Mouse (Mus musculus) spleen, postnatal 14 days (tissue): ENCODE measurements around the gene Srl.
"Not testable (repeated sequence)": the region's sequence is repeated elsewhere in the genome, so short reads cannot be mapped to it uniquely, and the experiment has no call there.

Experiments
- DNase-seq, 2 experiments: peaks; one replicate each; pipeline ENCODE4 v3.0.0; 2021 to 2022; ENCODE audit warnings: low spot score in 2 of 2

Srl gene

GRCm38 (mm10) chr16:4552829-4553550 lies 11.4 kb upstream of the Srl start:
- no peak for DNase-seq

DNA sequence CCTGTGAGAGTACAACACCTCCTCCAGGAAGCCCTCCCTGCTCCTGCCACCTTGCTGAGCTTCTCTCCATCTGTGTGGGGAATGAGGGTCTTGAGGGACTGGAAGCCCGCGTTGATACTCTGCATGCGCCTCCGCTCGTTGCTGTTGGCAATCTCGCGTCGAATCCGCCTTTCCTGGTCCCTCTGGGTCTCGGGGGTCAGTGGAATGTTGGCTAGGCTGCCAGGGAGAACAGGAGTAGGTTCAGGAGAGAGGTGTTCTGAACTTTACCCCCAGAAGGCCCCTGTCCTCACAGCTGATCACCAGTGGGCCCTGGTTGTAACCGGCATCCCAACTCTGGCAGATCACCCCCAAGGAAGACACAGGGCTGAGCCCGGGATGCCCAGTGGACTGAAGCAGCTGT lies 10.3 kb upstream of the Srl start:
- no peak for DNase-seq

- DNase-seq, result peak in 1 of 2 experiments; percentile 44
Measured at GRCm38 (mm10) chr16:4551056-4551455, 9.4 kb upstream of the Srl start.

- DNase-seq, result no peak
Measured at GRCm38 (mm10) chr16:4548953-4549688, 7.5 kb upstream of the Srl start.

DNA sequence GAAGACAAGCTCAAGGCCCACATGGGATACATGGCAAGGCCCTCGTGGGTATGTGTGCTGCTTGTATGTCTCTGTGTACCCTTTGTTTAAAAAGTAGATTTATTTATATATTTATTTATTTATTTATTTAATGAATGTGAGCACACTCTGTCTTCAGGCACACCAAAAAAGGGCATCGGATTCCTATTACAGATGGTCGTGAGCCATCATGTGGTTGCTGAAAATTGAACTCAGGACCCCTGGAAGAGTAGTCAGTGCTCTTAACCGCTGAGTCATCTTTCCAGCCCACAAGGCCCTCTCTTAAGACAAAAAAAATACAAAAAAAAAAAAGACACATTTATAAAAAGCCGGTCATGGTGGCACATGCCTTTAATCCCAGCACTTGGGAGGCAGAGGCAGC lies 6.0 kb upstream of the Srl start:
- DNase-seq, result no peak

GRCm38 (mm10) chr16:4546838-4547237 lies 5.2 kb upstream of the Srl start:
- DNase-seq, result no peak

GRCm38 (mm10) chr16:4544845-4545244 lies 3.2 kb upstream of the Srl start:
- DNase-seq, result no peak

DNA sequence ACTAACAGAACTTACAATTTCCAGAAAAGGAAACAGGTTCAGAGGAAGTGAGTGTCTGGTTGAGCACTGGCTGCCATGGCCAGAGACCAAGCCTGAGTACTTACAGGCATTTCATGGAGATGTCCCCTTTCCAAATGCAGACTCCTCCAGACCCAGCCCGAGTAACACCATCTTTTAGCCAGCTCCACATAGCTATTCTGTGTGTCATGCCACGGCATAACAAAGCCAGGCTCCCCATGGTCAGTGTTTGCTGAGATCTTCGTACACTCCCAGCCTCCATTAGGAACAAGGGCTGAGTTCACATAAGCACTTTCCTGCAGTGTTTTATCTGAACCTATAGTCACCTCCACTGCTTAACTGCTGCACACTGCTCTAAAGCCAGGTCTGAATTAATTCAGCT lies 1.6 kb upstream of the Srl start:
- no peak for DNase-seq

GRCm38 (mm10) chr16:4542236-4542774 lies 689 bp upstream of the Srl start:
- no peak for DNase-seq

GRCm38 (mm10) chr16:4541033-4541432 lies 583 bp downstream of the Srl start:
- no peak for DNase-seq

GRCm38 (mm10) chr16:4540064-4540775 lies 1.4 kb downstream of the Srl start:
- DNase-seq, result no peak

GRCm38 (mm10) chr16:4539521-4539920 lies 2.1 kb downstream of the Srl start:
- DNase-seq, result no peak

DNA sequence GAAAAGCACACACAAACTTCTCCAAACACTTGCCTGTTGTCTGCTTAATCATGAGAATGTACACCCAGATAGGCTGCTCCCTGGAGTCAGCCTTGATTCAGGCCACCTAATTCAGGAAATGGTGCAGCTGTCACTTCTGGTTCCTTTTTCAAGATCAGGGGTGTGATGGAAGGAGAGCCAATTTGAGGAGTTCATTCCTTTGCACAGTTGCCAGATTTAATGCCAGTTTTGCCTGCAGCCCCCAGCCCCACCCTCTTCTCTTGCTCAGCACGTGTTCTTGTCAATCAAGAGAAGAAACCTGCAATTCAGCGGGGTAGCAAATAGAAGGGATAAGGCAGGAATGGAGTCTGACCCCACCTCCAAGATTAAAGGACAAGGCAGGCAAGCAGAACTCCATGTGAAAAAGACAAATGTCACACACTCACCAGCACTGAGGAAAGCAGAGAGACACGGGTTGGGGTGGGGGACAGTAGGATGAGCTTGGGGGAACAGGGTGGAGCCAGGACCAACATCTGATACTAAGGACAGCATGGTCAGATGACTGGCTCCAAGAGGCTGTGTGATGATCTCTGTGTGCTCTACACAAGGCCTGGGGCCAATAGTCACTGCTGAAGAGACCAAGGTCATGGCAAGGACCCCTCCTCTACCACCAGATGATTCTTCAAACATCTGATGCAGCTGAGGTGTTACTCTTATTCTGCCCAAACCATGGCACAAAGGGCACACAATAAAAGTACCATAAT lies 3.8 kb downstream of the Srl start:
- DNase-seq, result no peak

- DNase-seq, result not testable (repeated sequence)
Measured at GRCm38 (mm10) chr16:4527373-4527772, 14.2 kb downstream of the Srl start.

DNA sequence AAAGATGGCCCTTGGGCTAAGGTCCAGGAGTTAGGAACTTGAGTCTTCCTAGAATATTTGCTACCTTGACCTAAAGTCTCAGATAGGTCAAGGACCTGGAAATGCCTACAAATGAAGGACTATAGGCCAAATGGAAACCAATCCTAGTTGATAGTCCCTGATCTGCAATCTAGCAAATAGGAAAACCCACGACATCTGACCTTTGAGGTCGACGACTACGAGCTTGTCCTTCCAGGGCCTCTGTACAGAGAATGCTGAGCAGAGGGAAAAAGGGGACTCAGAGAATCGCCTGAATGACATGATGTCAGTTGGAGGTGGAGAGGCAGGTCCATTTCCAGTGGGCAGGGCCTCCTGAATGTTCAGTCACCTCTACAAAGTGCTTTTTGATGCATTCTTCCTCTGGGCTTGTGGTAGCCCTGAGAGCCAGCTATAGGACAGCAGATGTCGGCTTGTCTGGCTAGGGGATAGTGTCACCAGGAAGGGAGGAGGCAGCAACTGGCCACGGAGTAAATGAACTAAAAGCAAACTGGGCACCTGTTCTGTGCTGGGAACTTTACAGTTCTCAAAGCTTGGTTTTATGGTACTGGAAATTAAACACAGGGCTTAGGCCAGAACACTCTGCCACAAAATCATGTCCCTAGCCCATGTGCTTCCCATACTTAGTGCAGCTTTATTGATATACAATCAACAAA lies 18.2 kb downstream of the Srl start:
- no peak for DNase-seq

DNA sequence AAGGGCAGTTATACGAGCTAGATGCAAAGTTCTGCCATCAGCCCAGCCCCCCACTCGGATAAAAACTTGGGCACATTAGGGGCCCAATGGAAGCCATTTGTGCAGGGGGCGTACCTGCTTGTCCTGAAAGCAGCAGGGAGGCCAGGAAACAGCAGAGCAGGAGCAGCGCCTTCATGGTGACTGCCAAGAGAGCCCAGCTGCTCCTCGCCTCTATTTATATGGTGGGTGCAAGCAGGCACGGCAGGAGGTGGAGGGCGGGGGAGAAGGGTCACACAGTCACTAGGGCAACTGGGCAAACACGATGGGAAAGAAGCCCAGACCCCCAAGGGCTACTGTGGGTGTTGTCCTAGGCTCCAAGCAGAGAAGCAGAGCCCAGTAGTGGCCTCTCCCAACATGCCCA lies 18.7 kb downstream of the Srl start:
- DNase-seq, result no peak

DNA sequence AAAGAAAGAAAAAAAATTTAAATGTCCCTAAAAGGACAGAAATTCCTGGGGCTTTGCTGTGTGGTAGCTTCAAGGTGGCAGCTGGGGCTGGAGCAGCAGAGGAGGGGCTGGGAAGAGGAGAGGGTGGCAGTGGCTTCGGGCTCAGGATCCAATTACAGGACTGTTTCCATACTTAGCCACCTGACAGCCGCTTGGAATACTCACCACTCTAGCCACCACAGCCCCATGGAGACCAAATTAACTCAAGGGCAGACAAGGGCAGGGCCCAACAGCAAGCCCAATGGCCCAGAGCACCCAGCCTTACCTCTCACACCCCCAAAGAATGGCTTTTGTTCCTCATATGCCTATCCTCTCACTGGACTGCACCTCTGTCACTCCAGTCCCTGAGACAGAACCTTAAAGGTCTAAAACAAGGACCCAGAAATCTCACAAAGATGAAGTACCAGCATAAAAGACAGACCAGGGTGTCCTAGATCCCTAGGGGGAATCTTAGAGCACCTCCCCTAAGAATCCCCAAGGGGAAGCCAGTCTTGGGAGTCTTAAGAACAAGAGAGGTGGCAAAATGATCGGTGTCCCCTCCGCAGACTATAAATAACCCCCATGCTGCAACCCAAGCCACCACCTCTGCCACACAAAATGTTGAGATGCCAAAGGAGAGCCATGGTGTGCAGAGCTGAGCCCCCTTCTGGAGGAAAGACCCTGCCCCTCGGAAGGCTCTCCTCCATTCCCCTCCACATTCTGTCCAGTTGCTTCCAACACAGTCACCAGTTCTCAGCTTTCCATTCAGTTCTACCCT lies 19.7 kb downstream of the Srl start:
- DNase-seq, result no peak

DNA sequence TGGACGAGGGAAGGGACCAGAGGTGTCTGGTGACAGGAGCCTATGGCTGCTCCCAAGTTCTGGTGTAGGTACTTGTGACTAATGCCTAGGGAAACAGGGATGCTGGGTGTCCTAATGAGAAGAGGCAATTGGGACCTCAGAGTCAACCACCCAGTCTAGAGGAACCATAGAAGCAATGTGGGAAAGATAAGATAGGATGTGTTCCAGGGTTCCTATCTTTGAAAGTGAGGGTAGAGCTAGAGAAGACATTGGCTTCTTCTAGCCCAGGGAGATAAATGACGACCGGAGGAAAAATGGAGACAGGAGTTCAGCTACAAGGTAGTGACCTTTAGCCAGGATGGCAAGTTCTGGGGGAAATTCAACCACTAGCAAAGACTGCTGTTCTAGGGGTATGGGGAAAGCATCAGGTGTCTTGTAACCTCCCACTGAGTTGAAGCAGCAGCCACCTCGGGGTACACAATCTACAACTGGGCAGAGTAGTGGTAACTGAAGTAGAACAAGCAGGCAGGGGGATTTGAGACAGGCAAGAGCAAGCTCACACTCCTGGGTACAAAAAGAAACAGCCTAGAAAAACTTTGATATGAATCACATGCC lies 20.4 kb downstream of the Srl start:
- no peak for DNase-seq

DNA sequence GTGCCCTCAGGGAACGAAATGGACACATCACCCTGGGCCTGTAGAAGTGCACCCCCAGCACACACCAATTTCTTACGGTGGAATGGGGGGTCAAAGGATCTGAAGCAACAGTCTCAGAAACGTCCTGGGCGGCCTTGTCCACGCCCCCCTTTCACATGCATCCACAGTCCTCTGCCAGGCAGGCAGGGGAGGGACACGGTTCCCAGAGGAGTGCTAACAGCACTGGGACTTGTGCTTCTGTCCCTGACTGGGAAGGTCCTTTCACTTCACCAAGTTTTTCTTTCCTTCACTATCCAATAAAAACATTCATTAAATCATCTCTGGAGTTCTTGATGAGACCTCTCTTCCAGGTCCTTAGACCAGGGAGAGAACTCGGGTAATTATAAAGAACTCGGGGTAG lies 20.9 kb downstream of the Srl start:
- no peak for DNase-seq

GRCm38 (mm10) chr16:4519825-4520224 lies 21.8 kb downstream of the Srl start:
- no peak for DNase-seq
